Mouse (Mus musculus) kidney, embryonic 16.5 days (tissue): ENCODE measurements around the gene Syne2. TPM values are rescaled to one million over a fixed set of nuclear protein-coding genes. Genes with fewer than 3 reads are reported as not detected.
A peak's percentile ranks its signal among the peaks of the same experiment; 100 is the strongest.

Experiments
- ATAC-seq: fragments of 200-750 bp; cut with Nextera tagmentation; 2 replicates; pipeline ENCODE4 v1.8.0; 2017; ENCODE audit warnings: moderate TSS enrichment; ENCODE audit not compliant: low FRiP score, low TSS enrichment
- H3K27ac ChIP-seq: fragments of 300-500 bp; sonication (generic); 2 replicates; pipeline ENCODE4 v1.5.1; 2014; ENCODE audit warnings: low read length
- H3K27me3 ChIP-seq: fragments of 300-500 bp; sonication (generic); 2 replicates; pipeline ENCODE4 v1.6.1; 2014; ENCODE audit warnings: low read length, control low read depth, mixed read lengths; ENCODE audit not compliant: insufficient read depth
- H3K36me3 ChIP-seq: fragments of 300-500 bp; sonication (generic); 2 replicates; pipeline ENCODE4 v1.6.1; 2014; ENCODE audit warnings: low read length, control low read depth, mixed read lengths; ENCODE audit not compliant: insufficient read depth
- H3K4me1 ChIP-seq: fragments of 300-500 bp; sonication (generic); 2 replicates; pipeline ENCODE4 v1.6.1; 2014; ENCODE audit warnings: low read length, control low read depth, mixed read lengths; ENCODE audit not compliant: insufficient read depth
- H3K4me2 ChIP-seq: fragments of 300-500 bp; sonication (generic); replicated peaks from 2 replicates; pipeline ENCODE4 v1.6.1; 2014; ENCODE audit warnings: low read depth, low read length
- H3K4me3 ChIP-seq: fragments of 300-500 bp; sonication (generic); 2 replicates; pipeline ENCODE4 v1.5.1; 2014; ENCODE audit warnings: mild to moderate bottlenecking, low read length
- H3K9ac ChIP-seq: fragments of 300-500 bp; sonication (generic); replicated peaks from 2 replicates; pipeline ENCODE4 v1.6.1; 2014; ENCODE audit warnings: low read length
- H3K9me3 ChIP-seq: fragments of 300-500 bp; sonication (generic); 2 replicates; pipeline ENCODE4 v1.6.1; 2016; ENCODE audit warnings: low read length, control low read depth
- WGBS: fragments of 180-500 bp; shearing (Covaris S2); extraction: QIAGEN DNeasy Blood & Tissue Kit; methylation state at CpG from one replicate; pipeline ENCODE4 v1.1.7; 2014; 5-methylcytosine and 5-hydroxymethylcytosine counted together
- polyA plus RNA-seq: library from polyadenylated mRNA; unstranded; fragments of >200 nt; fragmentation: Nextera tagmentation; extraction: Ambion mirVana; gene quantifications from 2 replicates; pipeline ENCODE4 v1.2.1, GENCODE M21; 2015

The Syne2 gene
- polyA plus RNA-seq, 1 experiment from 2014 or later = 58.7 TPM

DNA sequence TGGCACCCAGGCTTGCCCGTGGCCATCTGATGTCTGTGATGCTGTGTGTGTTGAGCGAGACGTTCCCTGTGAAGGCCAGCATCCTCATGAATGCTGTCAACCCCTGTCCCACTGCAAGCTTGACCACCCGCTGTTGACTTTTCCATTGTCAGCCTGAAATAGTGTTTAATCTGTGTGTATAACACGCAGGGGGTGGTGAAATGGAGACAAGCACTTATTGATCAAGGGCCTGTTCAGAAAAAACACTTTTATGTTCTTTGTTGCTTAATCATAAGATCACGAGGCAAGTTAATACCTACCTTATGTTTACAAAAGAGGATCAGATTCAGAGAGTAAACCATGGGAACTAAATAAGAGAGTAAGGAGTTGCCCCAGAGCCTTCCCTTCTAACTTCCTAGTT is 191.1 kb downstream of the Syne2 start:
- no peaks in the 10 kb centered on the region for H3K27me3 ChIP-seq
- no peak overlapping the region for H3K4me3 ChIP-seq
- no peak overlapping the region for H3K9ac ChIP-seq
- WGBS = 83% methylated on average over 6 of the region's 6 CpGs
- H3K36me3 ChIP-seq = peaks cover 20% of the 10 kb centered on the region
- H3K4me1 ChIP-seq = no peaks in the 10 kb centered on the region
- H3K27ac ChIP-seq = no peak overlapping the region
- H3K4me2 ChIP-seq = no peak overlapping the region
- H3K9me3 ChIP-seq = no peaks in the 10 kb centered on the region
- ATAC-seq = no peak

DNA sequence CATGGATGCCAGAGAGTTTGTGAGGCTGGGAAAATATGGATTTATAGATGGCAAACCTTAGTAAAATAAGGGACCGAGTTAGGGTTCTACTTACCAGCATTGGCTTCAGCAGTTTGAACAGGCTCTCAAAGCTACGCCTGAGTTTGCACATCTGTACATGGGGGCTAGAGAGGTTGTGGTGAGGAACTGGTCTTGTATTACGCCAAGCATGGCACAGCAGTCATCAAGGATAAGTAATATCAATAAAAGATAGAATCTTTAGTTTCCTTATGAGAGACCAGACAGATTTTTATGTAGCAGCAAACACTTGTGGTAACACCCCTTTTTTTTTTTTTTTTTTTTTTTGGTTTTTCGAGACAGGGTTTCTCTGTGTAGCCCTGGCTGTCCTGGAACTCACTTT is 194.9 kb downstream of the Syne2 start:
- Histone ChIP-seq H3K4me3 (no peak overlapping the region), H3K27me3 (no peaks in the 10 kb centered on the region)
- ATAC-seq = no peak

GRCm38 (mm10) chr12:76013480-76013879 is 195.5 kb downstream of the Syne2 start:
- WGBS = 68% methylated on average over 4 of the region's 4 CpGs
- no peak overlapping the region for H3K9ac ChIP-seq

More for the DNA sequence above, 194.9 kb downstream of the Syne2 start:
- Histone ChIP-seq H3K27ac (no peak overlapping the region), H3K9me3 (no peaks in the 10 kb centered on the region), H3K4me2 (no peak overlapping the region), H3K4me1 (no peaks in the 10 kb centered on the region), H3K9ac (no peak overlapping the region), H3K36me3 (peaks cover 16% of the 10 kb centered on the region)
- 87% methylated on average over 3 of the region's 4 CpGs for WGBS

GRCm38 (mm10) chr12:76015026-76015425 is 197.1 kb downstream of the Syne2 start:
- peaks cover 26% of the 10 kb centered on the region for H3K36me3 ChIP-seq
- no peak overlapping the region for H3K9ac ChIP-seq
- no peak overlapping the region for H3K4me3 ChIP-seq
- 0 out of 2 replicates have a peak, but pooled peaks cover 5% of the 10 kb centered on the region for H3K4me1 ChIP-seq
- H3K9me3 ChIP-seq = no peaks in the 10 kb centered on the region
- 87% methylated on average over 15 of the region's 15 CpGs for WGBS
- H3K27ac ChIP-seq = no peak overlapping the region
- no peak for ATAC-seq
- no peak overlapping the region for H3K4me2 ChIP-seq
- no peaks in the 10 kb centered on the region for H3K27me3 ChIP-seq

More at GRCm38 (mm10) chr12:76013480-76013879, 195.5 kb downstream of the Syne2 start:
- H3K27ac ChIP-seq = no peak overlapping the region
- H3K9me3 ChIP-seq = no peaks in the 10 kb centered on the region
- peaks cover 22% of the 10 kb centered on the region for H3K36me3 ChIP-seq
- ATAC-seq = no peak
- no peak overlapping the region for H3K4me3 ChIP-seq
- H3K4me1 ChIP-seq = 0 out of 2 replicates have a peak, but pooled peaks cover under 1% of the 10 kb centered on the region
- H3K4me2 ChIP-seq = no peak overlapping the region
- no peaks in the 10 kb centered on the region for H3K27me3 ChIP-seq

GRCm38 (mm10) chr12:76015489-76015888 is 197.6 kb downstream of the Syne2 start:
- no peak overlapping the region for H3K4me2 ChIP-seq
- WGBS = 85% methylated on average over 11 of the region's 11 CpGs
- no peaks in the 10 kb centered on the region for H3K27me3 ChIP-seq
- no peak overlapping the region for H3K27ac ChIP-seq
- peaks cover 31% of the 10 kb centered on the region for H3K36me3 ChIP-seq
- H3K4me1 ChIP-seq = 0 out of 2 replicates have a peak, but pooled peaks cover 5% of the 10 kb centered on the region
- no peak overlapping the region for H3K4me3 ChIP-seq
- no peaks in the 10 kb centered on the region for H3K9me3 ChIP-seq
- H3K9ac ChIP-seq = no peak overlapping the region
- 0 out of 2 replicates have a peak, but pooled peaks have one; percentile 27 for ATAC-seq

- Histone ChIP-seq H3K4me2 (no peak overlapping the region), H3K9me3 (no peaks in the 10 kb centered on the region), H3K36me3 (peaks cover 36% of the 10 kb centered on the region), H3K4me1 (0 out of 2 replicates have a peak, but pooled peaks cover 5% of the 10 kb centered on the region), H3K27me3 (no peaks in the 10 kb centered on the region), H3K9ac (no peak overlapping the region), H3K27ac (no peak overlapping the region), H3K4me3 (no peak overlapping the region)
- 70% methylated on average over 14 of the region's 14 CpGs for WGBS
- ATAC-seq = peak; percentile 51
Measured at GRCm38 (mm10) chr12:76016123-76017101, 198.5 kb downstream of the Syne2 start.

GRCm38 (mm10) chr12:76018640-76019039 is 200.7 kb downstream of the Syne2 start:
- peaks cover 52% of the 10 kb centered on the region for H3K36me3 ChIP-seq
- H3K9ac ChIP-seq = no peak overlapping the region
- no peak overlapping the region for H3K4me2 ChIP-seq
- no peaks in the 10 kb centered on the region for H3K9me3 ChIP-seq
- H3K4me1 ChIP-seq = 0 out of 2 replicates have a peak, but pooled peaks cover 8% of the 10 kb centered on the region
- no peaks in the 10 kb centered on the region for H3K27me3 ChIP-seq
- whole genome bisulfite sequencing = 46% methylated on average over 8 of the region's 8 CpGs
- H3K27ac ChIP-seq = no peak overlapping the region
- ATAC-seq = no peak
- no peak overlapping the region for H3K4me3 ChIP-seq

DNA sequence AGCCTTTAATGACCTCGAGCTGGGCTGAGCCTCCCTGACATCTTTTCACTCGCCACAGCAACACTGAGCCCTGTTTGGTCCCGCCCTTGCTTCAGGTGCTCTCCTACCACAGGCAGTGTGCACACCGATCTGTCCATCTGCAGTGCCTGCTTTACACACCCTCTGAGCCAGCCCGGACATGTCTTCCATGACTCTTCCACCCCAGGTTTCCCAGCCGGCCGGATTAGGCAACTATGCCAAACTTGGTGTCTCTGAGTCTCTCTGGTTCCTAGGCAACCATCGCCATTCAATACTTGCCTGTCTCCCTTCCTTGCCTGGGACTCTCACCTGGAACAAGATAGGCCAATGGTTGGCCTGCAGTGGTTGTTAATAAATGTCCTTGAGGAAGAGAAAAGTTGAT is 224.4 kb downstream of the Syne2 start:
- no peak for ATAC-seq
- Histone ChIP-seq H3K4me2 (no peak overlapping the region), H3K27ac (no peak overlapping the region), H3K36me3 (peaks cover 48% of the 10 kb centered on the region), H3K9ac (no peak overlapping the region), H3K27me3 (no peaks in the 10 kb centered on the region), H3K4me3 (no peak overlapping the region), H3K9me3 (no peaks in the 10 kb centered on the region), H3K4me1 (no peaks in the 10 kb centered on the region)
- 88% methylated on average over 8 of the region's 8 CpGs for WGBS

- Histone ChIP-seq H3K9me3 (no peaks in the 10 kb centered on the region), H3K27me3 (no peaks in the 10 kb centered on the region), H3K4me1 (no peaks in the 10 kb centered on the region), H3K9ac (no peak overlapping the region), H3K36me3 (peaks cover 32% of the 10 kb centered on the region), H3K4me3 (no peak overlapping the region), H3K27ac (no peak overlapping the region), H3K4me2 (no peak overlapping the region)
- no peak for ATAC-seq
- WGBS = 92% methylated on average over 6 of the region's 6 CpGs
Measured at GRCm38 (mm10) chr12:76046561-76046960, 228.6 kb downstream of the Syne2 start.

DNA sequence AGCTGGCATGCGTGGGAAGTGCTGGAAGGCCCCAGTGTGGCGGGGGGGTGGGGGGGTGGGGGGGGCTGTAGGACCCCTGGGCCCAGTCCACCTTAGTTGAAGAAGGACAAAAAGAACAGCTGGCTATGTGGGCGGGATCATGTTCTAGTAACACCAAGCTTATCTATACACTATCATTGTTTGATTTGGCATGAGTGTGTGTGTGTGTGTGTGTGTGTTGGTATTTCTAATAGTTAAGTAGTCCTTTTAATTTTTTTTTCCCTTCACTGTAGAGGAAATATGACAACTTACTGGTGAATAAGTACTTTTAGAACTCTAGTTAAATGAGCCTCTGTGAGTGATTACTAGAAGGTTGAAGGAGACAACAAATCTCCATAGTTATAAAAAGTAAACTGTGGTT is 230.0 kb downstream of the Syne2 start:
- peaks cover 31% of the 10 kb centered on the region for H3K36me3 ChIP-seq
- H3K27ac ChIP-seq = no peak overlapping the region
- no peak overlapping the region for H3K4me2 ChIP-seq
- no peaks in the 10 kb centered on the region for H3K4me1 ChIP-seq
- WGBS = 59% methylated on average over 3 of the region's 3 CpGs
- no peak for ATAC-seq
- no peak overlapping the region for H3K9ac ChIP-seq
- no peaks in the 10 kb centered on the region for H3K27me3 ChIP-seq
- no peaks in the 10 kb centered on the region for H3K9me3 ChIP-seq
- no peak overlapping the region for H3K4me3 ChIP-seq
